Mouse (Mus musculus): ENCODE data around the gene Prkar2b. TPM values are rescaled to one million over a fixed set of nuclear protein-coding genes. Genes with fewer than 3 reads are reported as not detected.

Prkar2b gene
- polyA plus RNA-seq, 1 experiment from 2014 or later: 18.9 TPM

GRCm38 (mm10) chr12:32087339-32087738, 26.2 kb upstream of the Prkar2b start:
- Histone ChIP-seq H3K36me3 (no peaks in the 10 kb centered on the region), H3K4me1 (replicated peaks) (no peaks in the 10 kb centered on the region), H3K4me2 (no peak overlapping the region), H3K27ac (ENCODE audit: poor library complexity, severe bottlenecking) (no peak overlapping the region), H3K9ac (no peak overlapping the region), H3K4me3 (no peak overlapping the region), H3K27me3 (replicated peaks) (no peaks in the 10 kb centered on the region), H3K9me3 (replicated peaks) (peaks cover 11% of the 10 kb centered on the region)
- WGBS: 76% methylated on average over 8 of the region's 8 CpGs
- no peak for ATAC-seq (ENCODE audit: insufficient number of reproducible peaks, low FRiP score)

DNA sequence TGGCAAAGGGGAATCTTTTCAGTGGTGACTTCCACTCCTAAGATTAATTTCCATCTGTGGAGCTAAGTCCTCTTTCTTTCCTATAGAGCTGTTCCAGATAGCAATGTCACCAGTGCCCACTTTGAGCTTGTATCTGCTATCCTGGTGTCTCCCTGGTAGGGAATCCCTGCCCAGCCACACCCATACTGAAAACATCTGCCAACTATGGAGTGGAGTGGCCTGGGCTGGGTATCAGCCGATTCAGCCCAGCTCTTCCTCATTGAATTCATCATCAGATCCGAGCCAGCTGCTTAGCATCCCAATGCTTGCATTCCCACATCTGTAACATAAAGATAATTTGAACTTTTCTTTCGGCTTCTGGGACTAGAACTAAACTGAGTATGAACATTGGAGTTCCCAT, 25.8 kb upstream of the Prkar2b start:
- ATAC-seq (ENCODE audit: insufficient number of reproducible peaks, low FRiP score): no peak
- H3K4me2 ChIP-seq: no peak overlapping the region
- H3K4me1 ChIP-seq (replicated peaks): no peaks in the 10 kb centered on the region

GRCm38 (mm10) chr12:32085856-32086255, 24.8 kb upstream of the Prkar2b start:
- H3K27ac ChIP-seq (ENCODE audit: poor library complexity, severe bottlenecking): no peak overlapping the region
- WGBS: 84% methylated on average over 3 of the region's 3 CpGs
- H3K36me3 ChIP-seq: no peaks in the 10 kb centered on the region
- H3K4me1 ChIP-seq (replicated peaks): no peaks in the 10 kb centered on the region
- no peak overlapping the region for H3K9ac ChIP-seq
- ATAC-seq (ENCODE audit: insufficient number of reproducible peaks, low FRiP score): no peak
- no peak overlapping the region for H3K4me2 ChIP-seq
- H3K9me3 ChIP-seq (replicated peaks): peaks cover 7% of the 10 kb centered on the region; the same call in 1 of the 2 replicates
- H3K4me3 ChIP-seq: no peak overlapping the region
- no peaks in the 10 kb centered on the region for H3K27me3 ChIP-seq (replicated peaks)

More for the DNA sequence above, 25.8 kb upstream of the Prkar2b start:
- Histone ChIP-seq H3K9me3 (replicated peaks) (peaks cover 11% of the 10 kb centered on the region), H3K27ac (ENCODE audit: poor library complexity, severe bottlenecking) (no peak overlapping the region), H3K27me3 (replicated peaks) (no peaks in the 10 kb centered on the region), H3K36me3 (no peaks in the 10 kb centered on the region), H3K4me3 (no peak overlapping the region), H3K9ac (no peak overlapping the region)
- WGBS: 79% methylated on average over 3 of the region's 3 CpGs

GRCm38 (mm10) chr12:32085189-32085588, 24.1 kb upstream of the Prkar2b start:
- no peak overlapping the region for H3K4me2 ChIP-seq
- no peaks in the 10 kb centered on the region for H3K27me3 ChIP-seq (replicated peaks)
- H3K4me1 ChIP-seq (replicated peaks): no peaks in the 10 kb centered on the region
- H3K27ac ChIP-seq (ENCODE audit: poor library complexity, severe bottlenecking): no peak overlapping the region
- no peak for ATAC-seq (ENCODE audit: insufficient number of reproducible peaks, low FRiP score)
- H3K4me3 ChIP-seq: no peak overlapping the region
- peaks cover 3% of the 10 kb centered on the region; the same call in 1 of the 2 replicates for H3K9me3 ChIP-seq (replicated peaks)
- H3K36me3 ChIP-seq: no peaks in the 10 kb centered on the region
- no peak overlapping the region for H3K9ac ChIP-seq

GRCm38 (mm10) chr12:32084601-32085000, 23.5 kb upstream of the Prkar2b start:
- no peak for ATAC-seq (ENCODE audit: insufficient number of reproducible peaks, low FRiP score)
- no peak overlapping the region for H3K4me3 ChIP-seq
- no peaks in the 10 kb centered on the region for H3K27me3 ChIP-seq (replicated peaks)
- no peak overlapping the region for H3K9ac ChIP-seq
- H3K4me1 ChIP-seq (replicated peaks): no peaks in the 10 kb centered on the region
- H3K9me3 ChIP-seq (replicated peaks): peaks cover 3% of the 10 kb centered on the region; the same call in 1 of the 2 replicates
- H3K27ac ChIP-seq (ENCODE audit: poor library complexity, severe bottlenecking): no peak overlapping the region
- 45% methylated on average over 5 of the region's 5 CpGs for WGBS
- H3K36me3 ChIP-seq: no peaks in the 10 kb centered on the region
- H3K4me2 ChIP-seq: no peak overlapping the region

GRCm38 (mm10) chr12:32080692-32081091, 19.6 kb upstream of the Prkar2b start:
- H3K27ac ChIP-seq (ENCODE audit: poor library complexity, severe bottlenecking): no peak overlapping the region
- H3K4me1 ChIP-seq (replicated peaks): 0 out of 2 replicates have a peak, but pooled peaks cover 3% of the 10 kb centered on the region
- peaks cover 3% of the 10 kb centered on the region; the same call in 1 of the 2 replicates for H3K9me3 ChIP-seq (replicated peaks)
- WGBS: 71% methylated on average over 9 of the region's 9 CpGs
- H3K27me3 ChIP-seq (replicated peaks): no peaks in the 10 kb centered on the region
- ATAC-seq (ENCODE audit: insufficient number of reproducible peaks, low FRiP score): no peak
- no peak overlapping the region for H3K4me3 ChIP-seq
- no peak overlapping the region for H3K4me2 ChIP-seq
- H3K9ac ChIP-seq: no peak overlapping the region
- no peaks in the 10 kb centered on the region for H3K36me3 ChIP-seq

DNA sequence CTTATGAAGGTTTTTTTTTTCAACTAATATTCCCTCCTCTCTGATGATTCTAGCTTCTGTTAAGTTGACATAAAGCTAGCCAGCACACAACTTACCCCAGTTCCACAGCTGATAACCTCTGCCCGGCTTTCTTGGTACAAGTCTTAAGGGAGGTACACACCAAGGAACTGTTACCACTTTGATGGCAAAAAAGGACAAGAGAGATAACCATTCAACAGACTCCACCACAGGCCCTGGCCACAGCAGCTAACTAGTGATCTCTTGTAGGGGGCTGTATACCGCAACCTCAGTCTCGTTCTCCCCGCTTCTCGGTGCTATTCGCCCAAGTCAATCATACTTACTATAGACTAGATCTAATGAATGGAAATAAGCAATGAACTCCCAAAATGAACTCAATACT, 16.3 kb upstream of the Prkar2b start:
- no peak overlapping the region for H3K27ac ChIP-seq (ENCODE audit: poor library complexity, severe bottlenecking)
- no peak overlapping the region for H3K4me3 ChIP-seq
- H3K36me3 ChIP-seq: no peaks in the 10 kb centered on the region
- 94% methylated on average over 6 of the region's 6 CpGs for WGBS
- 0 out of 2 replicates have a peak, but pooled peaks cover 3% of the 10 kb centered on the region for H3K4me1 ChIP-seq (replicated peaks)
- peaks cover 6% of the 10 kb centered on the region; the same call in 1 of the 2 replicates for H3K9me3 ChIP-seq (replicated peaks)
- H3K4me2 ChIP-seq: no peak overlapping the region
- H3K27me3 ChIP-seq (replicated peaks): no peaks in the 10 kb centered on the region
- H3K9ac ChIP-seq: no peak overlapping the region
- ATAC-seq (ENCODE audit: insufficient number of reproducible peaks, low FRiP score): no peak

DNA sequence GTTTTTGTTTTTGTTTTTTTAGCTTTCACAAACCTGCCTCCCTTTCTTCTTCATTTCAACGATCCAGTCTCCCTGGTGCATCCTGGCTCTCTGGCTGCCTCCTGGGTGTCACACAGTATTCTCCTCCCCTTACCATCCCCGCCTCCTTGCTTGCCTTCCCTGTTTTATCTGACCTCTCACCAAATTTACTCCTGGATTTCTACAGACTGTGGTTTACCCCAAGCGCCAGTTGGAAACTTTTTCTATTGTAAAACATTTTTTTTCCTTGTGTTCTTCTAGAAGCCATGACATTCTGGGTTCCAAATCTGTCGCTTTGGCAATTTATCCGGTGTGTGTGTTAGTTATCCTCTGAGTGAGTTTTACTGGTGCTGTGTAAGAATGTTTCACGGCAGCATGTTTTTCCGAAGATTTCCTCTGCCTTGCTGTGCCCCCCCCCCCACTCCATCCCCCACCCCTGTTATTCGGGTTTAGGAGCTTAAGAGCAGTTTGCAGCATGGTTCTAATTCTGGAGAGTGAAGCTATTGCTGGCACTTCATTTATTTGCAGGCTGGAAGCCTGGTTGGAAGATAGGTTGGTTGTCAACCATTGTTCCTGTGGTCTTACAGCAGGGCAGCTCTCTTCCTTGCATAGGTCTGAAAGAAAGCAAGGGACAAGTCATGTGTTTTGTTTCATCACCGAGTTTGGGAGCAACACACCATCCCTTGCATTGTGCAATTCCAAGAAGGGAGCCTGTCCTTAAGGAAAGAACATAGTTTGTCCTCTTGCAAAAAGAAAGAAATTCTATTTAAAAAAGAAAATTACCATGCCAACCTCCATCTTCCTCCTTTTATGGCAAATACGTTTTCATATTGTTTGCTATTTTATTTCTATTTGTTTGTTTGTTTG, 15.0 kb upstream of the Prkar2b start:
- Histone ChIP-seq H3K4me3 (no peak overlapping the region), H3K4me2 (no peak overlapping the region), H3K9ac (no peak overlapping the region), H3K9me3 (replicated peaks) (peaks cover 3% of the 10 kb centered on the region; the same call in 1 of the 2 replicates), H3K27me3 (replicated peaks) (no peaks in the 10 kb centered on the region), H3K4me1 (replicated peaks) (0 out of 2 replicates have a peak, but pooled peaks cover 3% of the 10 kb centered on the region), H3K27ac (ENCODE audit: poor library complexity, severe bottlenecking) (no peak overlapping the region), H3K36me3 (no peaks in the 10 kb centered on the region)
- WGBS: 66% methylated on average over 10 of the region's 10 CpGs
- ATAC-seq (ENCODE audit: insufficient number of reproducible peaks, low FRiP score): no peak

DNA sequence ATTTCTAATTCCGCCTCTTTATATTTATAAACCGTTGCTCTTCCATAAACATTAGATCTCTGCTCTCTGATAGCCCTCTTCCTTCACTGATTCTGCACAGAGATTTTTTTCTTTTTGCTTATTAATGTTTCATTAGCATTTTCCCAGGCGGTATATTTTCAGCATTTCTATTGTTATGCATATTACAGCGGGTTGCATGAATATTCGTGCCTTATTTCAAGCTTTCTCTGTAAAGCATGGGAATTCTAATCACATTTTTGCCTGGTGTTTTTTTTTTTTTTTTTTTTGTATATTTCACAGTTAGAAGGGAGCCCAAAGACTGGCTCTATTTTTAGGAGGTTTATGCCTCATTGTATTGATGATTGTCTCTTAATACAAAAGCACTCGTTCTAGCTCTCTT, 13.2 kb upstream of the Prkar2b start:
- no peaks in the 10 kb centered on the region for H3K27me3 ChIP-seq (replicated peaks)
- no peak overlapping the region for H3K4me3 ChIP-seq

GRCm38 (mm10) chr12:32066004-32066403, 4.9 kb upstream of the Prkar2b start:
- Histone ChIP-seq H3K27ac (ENCODE audit: poor library complexity, severe bottlenecking) (no peak overlapping the region), H3K4me3 (no peak overlapping the region), H3K4me1 (replicated peaks) (0 out of 2 replicates have a peak, but pooled peaks cover 3% of the 10 kb centered on the region), H3K27me3 (replicated peaks) (no peaks in the 10 kb centered on the region), H3K4me2 (no peak overlapping the region), H3K9me3 (replicated peaks) (no peaks in the 10 kb centered on the region), H3K36me3 (no peaks in the 10 kb centered on the region), H3K9ac (no peak overlapping the region)
- ATAC-seq (ENCODE audit: insufficient number of reproducible peaks, low FRiP score): no peak
- WGBS: 42% methylated on average over 5 of the region's 5 CpGs

More for the DNA sequence above, 13.2 kb upstream of the Prkar2b start:
- no peak overlapping the region for H3K4me2 ChIP-seq
- H3K9me3 ChIP-seq (replicated peaks): peaks cover 3% of the 10 kb centered on the region; the same call in 1 of the 2 replicates
- H3K36me3 ChIP-seq: no peaks in the 10 kb centered on the region
- no peak overlapping the region for H3K27ac ChIP-seq (ENCODE audit: poor library complexity, severe bottlenecking)
- WGBS: 87% methylated on average over 6 of the region's 6 CpGs
- no peak for ATAC-seq (ENCODE audit: insufficient number of reproducible peaks, low FRiP score)
- 0 out of 2 replicates have a peak, but pooled peaks cover 3% of the 10 kb centered on the region for H3K4me1 ChIP-seq (replicated peaks)
- no peak overlapping the region for H3K9ac ChIP-seq

DNA sequence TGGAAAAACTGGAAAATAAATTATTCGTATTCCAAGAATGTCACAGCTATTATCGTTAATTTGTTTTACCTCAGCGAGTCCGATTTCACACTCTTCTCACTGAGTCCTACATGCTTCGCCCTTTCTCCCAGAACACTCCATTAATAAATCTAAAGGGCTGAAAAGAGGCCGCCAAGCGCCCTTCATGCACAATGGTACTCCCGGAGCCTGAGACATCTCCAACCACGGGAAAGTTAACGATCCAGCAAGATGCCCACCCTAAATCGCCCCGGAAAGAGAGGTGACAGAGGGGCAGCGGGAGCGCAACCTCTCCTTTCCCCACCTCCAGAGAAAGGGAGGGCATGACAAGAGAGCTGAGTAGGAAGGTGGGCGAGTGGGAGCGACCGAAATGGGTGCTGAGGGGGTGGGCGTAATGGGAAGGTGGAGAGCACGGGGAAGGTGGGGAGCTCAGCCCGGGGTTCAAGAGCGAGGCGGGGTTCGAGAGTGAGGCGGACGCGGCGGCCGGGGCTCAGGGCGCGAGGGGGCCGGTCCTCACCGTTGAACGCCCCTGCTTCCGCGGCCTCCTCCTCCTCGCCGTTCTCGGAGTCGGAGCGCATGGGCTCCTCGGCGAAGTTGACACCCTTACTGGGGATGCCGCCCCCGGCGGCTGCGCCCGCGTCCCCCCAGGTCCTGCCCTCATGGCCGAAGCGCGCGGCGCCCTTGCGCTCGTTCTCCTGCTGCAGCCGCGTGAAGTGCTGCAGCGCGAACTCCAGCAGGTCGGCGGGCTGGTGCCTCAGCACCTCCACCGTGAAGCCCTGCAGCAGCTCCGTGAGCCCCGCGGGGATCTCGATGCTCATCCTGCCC, 628 bp downstream of the Prkar2b start:
- H3K9ac ChIP-seq: peak overlapping the region; percentile 89
- WGBS: 1% methylated on average over 63 of the region's 66 CpGs
- peak overlapping the region; percentile 86 for H3K4me3 ChIP-seq
- peaks cover 4% of the 10 kb centered on the region; the same call in 1 of the 2 replicates for H3K36me3 ChIP-seq
- ATAC-seq (ENCODE audit: insufficient number of reproducible peaks, low FRiP score): peak; percentile 80
- peaks cover 5% of the 10 kb centered on the region; the same call in 1 of the 2 replicates for H3K9me3 ChIP-seq (replicated peaks)
- no peaks in the 10 kb centered on the region for H3K27me3 ChIP-seq (replicated peaks)
- peak overlapping the region; percentile 99 for H3K4me2 ChIP-seq
- H3K4me1 ChIP-seq (replicated peaks): peaks cover 9% of the 10 kb centered on the region; the same call in 1 of the 2 replicates
- H3K27ac ChIP-seq (ENCODE audit: poor library complexity, severe bottlenecking): peak overlapping the region; percentile 83
